Mouse (Mus musculus) MEL (cell line): ENCODE results near the gene Pax3. TPM values are rescaled to one million over a fixed set of nuclear protein-coding genes. Genes with fewer than 3 reads are reported as not detected.

Experiments used
- DNase-seq: peaks from one replicate; pipeline ENCODE4 v3.0.0; 2011; ENCODE audit warnings: low read depth, low spot score
- H3K27ac ChIP-seq: 2 replicates; pipeline ENCODE4 v1.5.1; 2012; ENCODE audit warnings: low read depth, mild to moderate bottlenecking, control low read depth, low read length, moderate library complexity; ENCODE audit not compliant: control insufficient read depth
- H3K27me3 ChIP-seq, 2 experiments: fragments of 150-350 bp in 1 of 2; sonication (generic) in 1 of 2; 2 replicates each; pipeline ENCODE4 v1.6.1; 2012; ENCODE audit warnings: low read length in 2 of 2, mild to moderate bottlenecking in 2 of 2, improper control_type of control experiment in 1 of 2, moderate library complexity in 1 of 2; ENCODE audit not compliant: insufficient read depth in 2 of 2, control insufficient read depth in 1 of 2
- H3K36me3 ChIP-seq, 2 experiments: 2 replicates each; pipeline ENCODE4 v1.6.1; 2012 to 2014; ENCODE audit warnings: low read length in 2 of 2, improper control_type of control experiment in 1 of 2, inconsistent platforms in 1 of 2, mild to moderate bottlenecking in 1 of 2; ENCODE audit not compliant: insufficient read depth in 2 of 2, control insufficient read depth in 1 of 2
- H3K4me1 ChIP-seq, 2 experiments: fragments of 150-350 bp in 1 of 2; sonication (generic) in 1 of 2; 2 replicates each; pipeline ENCODE4 v1.6.1; 2012; ENCODE audit warnings: low read length in 2 of 2, improper control_type of control experiment in 1 of 2, mild to moderate bottlenecking in 1 of 2; ENCODE audit not compliant: insufficient read depth in 2 of 2, control insufficient read depth in 1 of 2
- H3K4me3 ChIP-seq, 2 experiments: fragments of 150-350 bp in 1 of 2; sonication (generic) in 1 of 2; 2 replicates each; pipeline ENCODE4 v1.5.1; 2012; ENCODE audit warnings: low read depth in 2 of 2, low read length in 2 of 2, mild to moderate bottlenecking in 2 of 2, moderate library complexity in 2 of 2, control low read depth in 1 of 2, improper control_type of control experiment in 1 of 2; ENCODE audit not compliant: control insufficient read depth in 1 of 2, insufficient read depth in 1 of 2
- H3K79me2 ChIP-seq: 2 replicates; pipeline ENCODE4 v1.6.1; 2012; ENCODE audit warnings: mild to moderate bottlenecking, low read length, moderate library complexity; ENCODE audit not compliant: control insufficient read depth, poor library complexity, insufficient read depth
- H3K9ac ChIP-seq: 2 replicates; pipeline ENCODE4 v1.6.1; 2012; ENCODE audit warnings: low read depth, mild to moderate bottlenecking, control low read depth, low read length, moderate library complexity; ENCODE audit not compliant: control insufficient read depth, poor library complexity, severe bottlenecking
- H3K9me3 ChIP-seq: fragments of 150-350 bp; sonication (generic); replicated peaks from 2 replicates; pipeline ENCODE4 v1.6.1; 2012; ENCODE audit warnings: mild to moderate bottlenecking, low read length, improper control_type of control experiment, moderate library complexity; ENCODE audit not compliant: insufficient read depth
- BHLHE40 ChIP-seq: IDR thresholded peaks from 2 replicates; pipeline ENCODE4 v1.6.1; 2012; ENCODE audit warnings: low read depth, mild to moderate bottlenecking, inconsistent platforms, low read length, improper control_type of control experiment, borderline replicate concordance
- CHD1 ChIP-seq: IDR thresholded peaks from 2 replicates; pipeline ENCODE4 v1.6.1; 2012; ENCODE audit warnings: low read depth, mild to moderate bottlenecking, inconsistent platforms, low read length, improper control_type of control experiment
- CHD2 ChIP-seq: IDR thresholded peaks from 2 replicates; pipeline ENCODE4 v1.6.1; 2011; ENCODE audit warnings: low read length, improper control_type of control experiment
- CTCF ChIP-seq, 3 experiments: IDR thresholded peaks in 2 of 3; conservative IDR thresholded peaks in 1 of 3; 2 replicates each; pipeline ENCODE4 v1.5.1; 2011 to 2012; ENCODE audit warnings: low read length in 3 of 3, low read depth in 2 of 3, mild to moderate bottlenecking in 2 of 3, improper control_type of control experiment in 1 of 3, inconsistent platforms in 1 of 3, mixed read lengths in 1 of 3, moderate library complexity in 1 of 3; ENCODE audit not compliant: control insufficient read depth in 1 of 3, insufficient read depth in 1 of 3, poor library complexity in 1 of 3, severe bottlenecking in 1 of 3
- ELF1 ChIP-seq: IDR thresholded peaks from 2 replicates; pipeline ENCODE4 v1.6.1; 2014; ENCODE audit warnings: low read depth, mild to moderate bottlenecking, inconsistent platforms, low read length, improper control_type of control experiment, moderate library complexity
- ETS1 ChIP-seq: IDR thresholded peaks from 2 replicates; pipeline ENCODE4 v1.6.1; 2012; ENCODE audit warnings: low read depth, mild to moderate bottlenecking, inconsistent platforms, low read length, improper control_type of control experiment, moderate library complexity
- GATA1 ChIP-seq: IDR thresholded peaks from 2 replicates; pipeline ENCODE4 v1.6.1; 2011; ENCODE audit warnings: low read depth, low read length, improper control_type of control experiment
- HCFC1 ChIP-seq: IDR thresholded peaks from 2 replicates; pipeline ENCODE4 v1.6.1; 2012; ENCODE audit warnings: low read depth, mild to moderate bottlenecking, inconsistent platforms, low read length, improper control_type of control experiment, moderate library complexity
- JUND ChIP-seq: IDR thresholded peaks from 2 replicates; pipeline ENCODE4 v1.6.1; 2011; ENCODE audit warnings: low read depth, mild to moderate bottlenecking, improper control_type of control experiment, low read length
- KAT2A ChIP-seq: conservative IDR thresholded peaks from 2 replicates; pipeline ENCODE4 v1.6.1; 2012; ENCODE audit warnings: low read depth, low read length, improper control_type of control experiment, inconsistent platforms
- MAFK ChIP-seq: IDR thresholded peaks from 2 replicates; pipeline ENCODE4 v1.6.1; 2011; ENCODE audit warnings: low read depth, mild to moderate bottlenecking, low read length, improper control_type of control experiment, borderline replicate concordance
- MAZ ChIP-seq: IDR thresholded peaks from 2 replicates; pipeline ENCODE4 v1.6.1; 2012; ENCODE audit warnings: low read depth, mild to moderate bottlenecking, inconsistent platforms, low read length, improper control_type of control experiment
- MXI1 ChIP-seq: IDR thresholded peaks from 2 replicates; pipeline ENCODE4 v1.6.1; 2011; ENCODE audit warnings: mild to moderate bottlenecking, low read depth, low read length, improper control_type of control experiment
- MYB ChIP-seq: IDR thresholded peaks from 2 replicates; pipeline ENCODE4 v1.6.1; 2011; ENCODE audit warnings: mild to moderate bottlenecking, low read depth, low read length, improper control_type of control experiment
- NELFE ChIP-seq: IDR thresholded peaks from 2 replicates; pipeline ENCODE4 v1.6.1; 2011; ENCODE audit warnings: low read depth, low read length, improper control_type of control experiment
- POLR2A ChIP-seq, 2 experiments: IDR thresholded peaks; 2 replicates each; pipeline ENCODE4 v1.6.1; 2011 to 2012; ENCODE audit warnings: low read length in 2 of 2, mild to moderate bottlenecking in 2 of 2, control low read depth in 1 of 2, improper control_type of control experiment in 1 of 2, low read depth in 1 of 2, moderate library complexity in 1 of 2; ENCODE audit not compliant: control insufficient read depth in 1 of 2, insufficient read depth in 1 of 2, poor library complexity in 1 of 2
- POLR2AphosphoS5 ChIP-seq: IDR thresholded peaks from 2 replicates; pipeline ENCODE4 v1.6.1; 2012; ENCODE audit warnings: low read depth, borderline replicate concordance, mild to moderate bottlenecking, inconsistent platforms, low read length, moderate library complexity, mixed read lengths
- RCOR1 ChIP-seq: IDR thresholded peaks from 2 replicates; pipeline ENCODE4 v1.6.1; 2012; ENCODE audit warnings: low read depth, mild to moderate bottlenecking, inconsistent platforms, low read length, improper control_type of control experiment
- SIN3A ChIP-seq: IDR thresholded peaks from 2 replicates; pipeline ENCODE4 v1.6.1; 2012; ENCODE audit warnings: low read length, improper control_type of control experiment, inconsistent platforms
- SMC3 ChIP-seq: IDR thresholded peaks from 2 replicates; pipeline ENCODE4 v1.6.1; 2011; ENCODE audit warnings: low read depth, low read length, improper control_type of control experiment
- TBP ChIP-seq: IDR thresholded peaks from 2 replicates; pipeline ENCODE4 v1.8.0; 2011; ENCODE audit warnings: low read depth, low read length, improper control_type of control experiment
- TCF12 ChIP-seq: IDR thresholded peaks from 2 replicates; pipeline ENCODE4 v1.6.1; 2014; ENCODE audit warnings: low read depth, mild to moderate bottlenecking, inconsistent platforms, low read length, improper control_type of control experiment, moderate library complexity
- UBTF ChIP-seq: IDR thresholded peaks from 2 replicates; pipeline ENCODE4 v1.6.1; 2012; ENCODE audit warnings: low read depth, mild to moderate bottlenecking, inconsistent platforms, low read length, improper control_type of control experiment, moderate library complexity, borderline replicate concordance; ENCODE audit not compliant: insufficient read depth
- USF1 ChIP-seq: IDR thresholded peaks from 2 replicates; pipeline ENCODE4 v1.6.1; 2014; ENCODE audit warnings: low read depth, mild to moderate bottlenecking, inconsistent platforms, low read length, improper control_type of control experiment, moderate library complexity
- USF2 ChIP-seq, 2 experiments: IDR thresholded peaks; 2 replicates each; pipeline ENCODE4 v1.6.1; 2011 to 2012; ENCODE audit warnings: improper control_type of control experiment in 2 of 2, low read length in 2 of 2, borderline replicate concordance in 1 of 2, inconsistent platforms in 1 of 2, low read depth in 1 of 2, mild to moderate bottlenecking in 1 of 2; ENCODE audit not compliant: insufficient read depth in 1 of 2
- ZC3H11A ChIP-seq: IDR thresholded peaks from 2 replicates; pipeline ENCODE4 v1.6.1; 2012; ENCODE audit warnings: low read depth, mild to moderate bottlenecking, inconsistent platforms, low read length, improper control_type of control experiment
- ZKSCAN1 ChIP-seq: IDR thresholded peaks from 2 replicates; pipeline ENCODE4 v1.6.1; 2012; ENCODE audit warnings: low read depth, mild to moderate bottlenecking, inconsistent platforms, low read length, improper control_type of control experiment, moderate library complexity
- ZMIZ1 ChIP-seq: IDR thresholded peaks from 2 replicates; pipeline ENCODE4 v1.6.1; 2012; ENCODE audit warnings: low read depth, mild to moderate bottlenecking, inconsistent platforms, low read length, improper control_type of control experiment, moderate library complexity
- ZNF384 ChIP-seq: IDR thresholded peaks from 2 replicates; pipeline ENCODE4 v1.6.1; 2012; ENCODE audit warnings: low read depth, mild to moderate bottlenecking, inconsistent platforms, low read length, improper control_type of control experiment
- polyA plus RNA-seq, 2 experiments: library from polyadenylated mRNA; stranded (reverse) in 1 of 2; unstranded in 1 of 2; fragments of >175 nt in 1 of 2; fragments of >200 nt in 1 of 2; gene quantifications; 2 replicates each; pipeline versions ENCODE4 v1.2.1 to v1.2.4; 2012; ENCODE audit warnings: low replicate concordance in 2 of 2, low read depth in 1 of 2; ENCODE audit not compliant: insufficient read length in 2 of 2, insufficient read depth in 1 of 2, missing spikeins in 1 of 2
- total RNA-seq: library from RNA; depleted of rRNA; stranded (reverse); fragments of 300-350 nt; gene quantifications from 2 replicates; pipeline ENCODE4 v1.2.3, GENCODE M21; 2012; rRNA removed

Gene Pax3
- total RNA-seq, result not detected in 2 replicates
- not detected for polyA plus RNA-seq

DNA sequence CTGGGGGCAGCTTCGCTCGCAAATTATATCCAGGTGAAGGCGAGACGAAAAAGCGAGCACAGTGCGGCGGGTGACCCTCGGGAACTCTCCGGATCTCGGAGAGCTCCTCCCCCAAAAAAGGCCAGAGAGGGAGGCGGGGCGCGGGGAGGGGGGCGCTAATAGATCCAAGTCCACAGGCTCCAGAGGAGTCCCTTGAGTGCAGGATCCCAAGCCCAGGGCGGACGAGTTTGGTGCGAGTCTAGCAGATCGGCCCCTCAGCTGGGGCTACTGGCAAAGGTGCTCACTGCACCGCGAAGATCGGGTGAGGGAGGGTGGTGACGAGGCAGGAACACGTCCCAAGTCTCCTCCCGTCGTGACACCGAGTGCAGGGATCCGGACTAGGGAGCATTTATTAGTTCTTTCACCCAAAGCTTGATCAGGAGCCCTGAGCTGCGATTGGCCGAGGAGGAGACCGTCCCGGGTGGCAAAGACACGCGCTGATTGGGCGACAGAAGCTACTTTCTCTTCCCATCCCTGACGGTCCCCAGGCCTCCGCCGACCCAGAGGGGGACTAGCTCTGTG is at the start of gene Pax3:
Pax3 (minus strand) TSS at position 384 of the 561 bp plus-strand sequence.
- DNase-seq, result no peak
- no peaks in the 10 kb centered on the region for H3K27me3 ChIP-seq
- H3K9ac ChIP-seq, result no peak within 1 kb of the TSS
- TF ChIP-seq MYB (no peak), USF2 (IDR thresholded peaks at IDR 0.05; ENCODE audit: borderline replicate concordance in 1 of 2, insufficient read depth in 1 of 2, low read depth in 1 of 2, low read length in 2 of 2) (no peak), TBP (no peak), JUND (no peak), TCF12 (no peak), BHLHE40 (no peak), RCOR1 (no peak), CTCF (IDR thresholded peaks at IDR 0.05 in 2 of 3, conservative IDR thresholded peaks at IDR 0.05 in 1 of 3; ENCODE audit: control insufficient read depth in 1 of 3, insufficient read depth in 1 of 3, low read depth in 2 of 3, low read length in 3 of 3, poor library complexity in 1 of 3, severe bottlenecking in 1 of 3) (no peak), CHD1 (no peak), MXI1 (no peak), ZMIZ1 (no peak), SMC3 (no peak), UBTF (no peak), ZKSCAN1 (no peak), ETS1 (no peak)
- no peaks in the 10 kb centered on the region for H3K9me3 ChIP-seq
- H3K4me1 ChIP-seq, result no peaks in the 10 kb centered on the region
- H3K79me2 ChIP-seq, result no peaks in the 10 kb centered on the region
- H3K36me3 ChIP-seq, result no peaks in the 10 kb centered on the region
- no peak within 1 kb of the TSS for H3K4me3 ChIP-seq
- H3K27ac ChIP-seq, result no peak within 1 kb of the TSS

DNA sequence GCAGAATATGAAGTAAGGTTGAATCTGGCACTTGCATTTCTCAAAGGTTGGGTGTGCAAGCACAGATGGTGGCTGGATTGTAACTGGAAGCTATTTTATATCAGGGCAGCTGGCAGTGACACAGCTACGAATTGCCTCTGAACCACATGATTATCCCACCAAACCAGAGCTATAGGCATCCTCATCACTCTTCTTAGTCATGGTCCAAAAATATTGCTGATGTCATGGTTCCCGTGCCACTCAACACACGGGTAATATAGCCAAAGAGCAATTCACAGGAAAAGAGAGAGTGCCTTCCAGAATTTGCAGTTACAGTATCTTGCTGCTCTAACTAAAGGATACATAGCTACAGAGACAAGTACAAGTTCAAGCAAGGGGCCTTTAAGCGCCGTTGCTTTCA is 37.4 kb upstream of the Pax3 start:
- no peak for DNase-seq
- Histone ChIP-seq H3K4me3 (no peak overlapping the region), H3K4me1 (no peaks in the 10 kb centered on the region), H3K27ac (no peak overlapping the region), H3K9ac (no peak overlapping the region)
- TF ChIP-seq USF2 (IDR thresholded peaks at IDR 0.05; ENCODE audit: borderline replicate concordance in 1 of 2, insufficient read depth in 1 of 2, low read depth in 1 of 2, low read length in 2 of 2) (no peak), MYB (no peak), SIN3A (no peak), BHLHE40 (no peak), USF1 (no peak), POLR2A (IDR thresholded peaks at IDR 0.05; ENCODE audit: control insufficient read depth in 1 of 2, insufficient read depth in 1 of 2, low read depth in 1 of 2, low read length in 2 of 2, poor library complexity in 1 of 2) (no peak), ZNF384 (no peak), MAZ (no peak), JUND (no peak), HCFC1 (no peak), MAFK (no peak), KAT2A (no peak), SMC3 (no peak), NELFE (no peak), ZMIZ1 (no peak), ZC3H11A (no peak), ELF1 (no peak), GATA1 (no peak), POLR2AphosphoS5 (no peak), CHD2 (no peak)
- TF ChIP-seq, all 39 proteins: peak for 0
- Histone ChIP-seq H3K79me2 (no peaks in the 10 kb centered on the region), H3K9me3 (no peaks in the 10 kb centered on the region), H3K36me3 (no peaks in the 10 kb centered on the region), H3K27me3 (no peaks in the 10 kb centered on the region)
